Mouse (Mus musculus) layer of hippocampus, adult 9-10 months (tissue): Measurements from ENCODE around the gene Speer3.
"Not testable (repeated sequence)": the region's sequence is repeated elsewhere in the genome, so short reads cannot be mapped to it uniquely, and the experiment has no call there.

Experiments
- DNase-seq: peaks from one replicate; pipeline ENCODE4 v3.0.0; 2022; ENCODE audit warnings: low spot score

The Speer3 gene

GRCm38 (mm10) chr5:13791319-13791718, at the start of gene Speer3:
TSS of gene Speer3 (plus strand) at chr5:13791619.
- DNase-seq: no peak

GRCm38 (mm10) chr5:13810496-13810895, 19.1 kb downstream of the Speer3 start:
- not testable (repeated sequence) for DNase-seq

- no peak for DNase-seq
Observed at GRCm38 (mm10) chr5:13825108-13825507, 33.7 kb downstream of the Speer3 start.

GRCm38 (mm10) chr5:13826708-13827107, 35.3 kb downstream of the Speer3 start:
- no peak for DNase-seq

GRCm38 (mm10) chr5:13844317-13844716, 52.9 kb downstream of the Speer3 start:
- no peak for DNase-seq
